Mouse (Mus musculus) spleen, adult 18-20 months (tissue): ENCODE data around the gene Alox8.

Experiments used
- DNase-seq, 2 experiments: peaks; one replicate each; pipeline ENCODE4 v3.0.0; 2022; ENCODE audit warnings: mixed read lengths in 2 of 2

The Alox8 gene

GRCm38 (mm10) chr11:69178525-69178924 is 19.1 kb downstream of the Alox8 start:
- DNase-seq = no peak

DNA sequence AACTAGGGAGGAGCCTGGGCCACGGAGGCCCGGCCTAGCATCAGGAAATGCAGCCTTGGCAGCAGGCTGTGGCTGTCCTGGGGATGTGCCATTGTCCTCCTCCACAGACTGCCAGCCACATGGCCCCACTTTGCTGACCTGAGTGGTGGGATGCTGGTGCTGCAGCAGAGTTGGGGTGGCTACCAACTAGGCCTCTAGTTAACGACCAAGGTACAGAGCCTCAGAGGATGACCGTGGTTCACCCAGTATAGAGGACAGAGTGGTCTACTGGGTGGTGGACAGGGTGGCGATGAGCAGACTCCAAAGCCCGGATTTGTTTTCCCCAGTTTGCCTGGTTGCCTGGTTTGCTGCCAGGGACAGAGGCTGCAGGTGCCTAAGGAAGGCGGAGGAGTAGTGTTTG is 22.9 kb downstream of the Alox8 start:
- no peak for DNase-seq

DNA sequence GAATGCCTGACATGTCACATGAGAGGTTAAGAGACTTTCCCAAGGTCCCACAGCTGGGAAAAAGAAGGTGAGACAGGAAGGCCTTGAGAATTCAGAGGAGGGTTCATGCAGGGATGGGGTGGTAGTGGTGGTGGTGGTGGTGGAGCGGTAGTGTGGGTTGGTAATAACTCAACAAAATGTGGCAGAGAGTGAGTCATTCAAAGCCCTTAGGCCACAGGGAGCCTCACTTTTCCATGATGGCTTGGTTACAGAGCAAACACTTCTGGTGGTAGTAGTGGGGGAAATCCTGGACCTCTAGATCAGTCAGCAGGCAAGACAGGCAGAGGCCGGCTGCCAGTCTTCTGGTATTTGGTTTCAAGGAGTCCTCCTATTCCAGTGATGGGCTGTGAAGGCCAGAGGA is 25.0 kb downstream of the Alox8 start:
- no peak for DNase-seq

GRCm38 (mm10) chr11:69171626-69172025 is 26.0 kb downstream of the Alox8 start:
- DNase-seq = peak in 1 of 2 experiments; percentile 34

DNA sequence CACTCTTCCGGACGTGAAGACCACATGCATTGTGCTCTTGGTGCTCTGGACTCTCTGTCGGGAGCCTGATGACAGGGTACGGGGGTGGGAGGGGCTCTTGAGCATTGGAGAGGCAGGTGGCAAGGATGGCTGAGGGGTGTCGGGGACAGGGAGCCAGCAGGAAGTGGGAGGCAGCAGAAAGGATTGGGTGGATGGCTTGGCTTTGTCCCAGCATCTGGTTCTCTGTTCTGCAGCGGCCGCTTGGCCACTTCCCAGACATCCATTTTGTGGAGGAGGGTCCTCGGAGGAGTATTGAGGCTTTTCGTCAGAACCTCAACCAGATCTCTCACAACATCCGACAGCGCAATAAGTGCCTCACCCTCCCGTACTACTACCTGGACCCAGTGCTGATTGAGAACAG is 28.3 kb downstream of the Alox8 start:
- no peak for DNase-seq

- DNase-seq = no peak
These were observed 40.8 kb downstream of the Alox8 start, which contains the start of gene Alox12b for GRCm38 (mm10) chr11:69156800-69157199. Gene Alox12b, plus strand, starts transcription at chr11:69156989.

DNA sequence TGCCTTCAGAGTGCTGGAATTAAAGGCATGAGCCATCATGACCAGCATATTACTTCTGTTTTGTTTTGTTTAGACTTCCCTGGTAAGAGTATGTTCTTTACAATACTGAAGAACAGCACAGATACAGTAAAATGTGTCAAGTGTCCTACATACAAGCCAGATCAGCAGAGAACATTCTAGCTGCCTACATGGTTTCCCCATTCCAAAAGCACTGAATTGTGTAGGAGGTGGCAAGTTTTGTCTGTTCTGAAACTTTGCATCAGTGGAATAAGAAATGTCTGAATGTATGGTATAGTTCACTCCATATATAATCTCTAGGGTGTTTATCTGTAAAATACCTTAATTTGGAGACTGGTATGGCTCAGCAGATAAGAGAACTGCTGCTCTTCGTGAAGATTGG is 42.3 kb downstream of the Alox8 start:
- DNase-seq = no peak

DNA sequence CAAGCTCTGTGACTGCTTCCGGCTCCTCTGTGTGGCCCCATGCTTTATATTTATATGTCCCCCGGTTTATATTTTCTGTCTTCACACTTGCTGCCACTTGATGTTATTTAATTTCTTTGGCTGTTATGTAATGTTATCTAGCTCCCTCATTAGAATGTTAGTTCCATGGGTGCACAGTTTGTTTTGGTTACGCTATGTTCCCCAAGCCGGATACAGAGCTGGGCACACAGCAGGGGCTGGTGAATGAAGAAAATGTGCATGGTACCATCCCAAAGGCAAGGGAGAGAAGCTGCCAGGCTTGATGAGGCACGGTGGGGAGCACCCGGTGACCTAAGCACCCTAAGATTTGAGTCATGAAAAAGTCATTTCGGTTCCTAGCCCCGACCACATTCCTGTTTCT is 43.8 kb downstream of the Alox8 start:
- DNase-seq = no peak

DNA sequence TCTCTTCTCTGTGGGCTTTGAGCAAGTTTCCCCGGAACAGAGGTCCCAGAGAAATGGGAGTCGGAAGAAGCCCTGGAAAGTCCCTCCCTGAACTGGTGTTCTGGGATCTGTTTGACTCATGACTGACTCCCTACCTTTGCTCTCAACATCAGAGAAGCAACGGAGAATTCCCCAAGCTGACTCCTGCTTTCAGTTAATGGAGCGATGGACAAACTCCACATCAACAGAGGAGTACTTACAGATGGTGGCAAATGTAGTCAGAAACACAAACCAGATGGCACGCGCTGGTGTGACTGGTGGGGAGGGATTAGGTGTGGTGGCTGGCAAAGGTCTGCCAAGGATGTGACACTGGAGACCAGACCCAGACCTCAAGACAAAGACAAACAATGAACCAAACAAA is 46.6 kb downstream of the Alox8 start:
- DNase-seq = no peak

- peak; percentile 25 to 68 for DNase-seq
These were observed 47.2 kb downstream of the Alox8 start for GRCm38 (mm10) chr11:69150444-69150843.

- DNase-seq = no peak
These were observed 47.9 kb downstream of the Alox8 start for GRCm38 (mm10) chr11:69149728-69150127.

DNA sequence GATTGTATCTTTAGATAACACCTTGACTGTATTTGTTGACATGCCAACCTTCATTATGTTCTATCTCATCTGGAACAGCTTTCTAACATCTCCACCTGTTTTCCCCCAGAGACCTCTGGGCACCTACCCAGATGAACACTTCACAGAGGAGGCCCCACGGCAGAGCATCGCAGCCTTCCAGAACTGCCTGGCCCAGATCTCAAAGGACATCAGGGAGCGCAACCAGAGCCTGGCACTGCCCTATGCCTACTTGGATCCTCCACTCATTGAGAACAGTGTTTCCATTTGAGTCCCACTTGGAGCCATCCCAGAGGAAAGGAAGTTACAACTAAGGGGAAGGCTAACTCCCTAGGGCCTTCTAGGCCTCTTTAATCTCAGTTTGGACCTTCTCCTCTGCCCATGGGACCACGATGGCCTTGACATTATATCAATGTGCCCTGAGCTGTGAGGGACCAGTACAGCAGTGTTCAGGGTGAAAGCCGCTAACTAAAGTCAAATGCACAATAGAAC is 49.1 kb downstream of the Alox8 start:
- DNase-seq = no peak

DNA sequence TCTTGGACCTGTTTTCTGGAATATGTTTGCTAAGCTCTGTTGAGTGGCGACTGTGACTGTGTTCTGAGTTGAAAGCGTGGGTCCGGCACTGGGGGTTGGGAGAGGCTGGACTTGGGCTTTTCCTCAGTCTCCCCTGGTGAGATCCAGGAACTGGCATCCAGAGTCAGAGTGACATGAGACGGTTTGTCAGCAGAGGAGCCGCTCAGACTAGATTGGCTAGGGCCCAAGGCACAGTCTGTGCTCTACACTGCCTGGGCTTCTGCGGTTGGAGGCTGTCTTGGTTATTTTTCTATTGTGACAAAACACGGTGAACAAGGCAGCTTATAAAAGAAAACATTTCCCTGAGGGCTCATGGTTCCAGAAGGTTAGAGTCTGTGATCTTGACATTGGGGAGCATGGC is 50.1 kb downstream of the Alox8 start:
- DNase-seq = no peak

GRCm38 (mm10) chr11:69135361-69135760 is 62.3 kb downstream of the Alox8 start:
- no peak for DNase-seq

- no peak for DNase-seq
These were observed 63.0 kb downstream of the Alox8 start for GRCm38 (mm10) chr11:69134622-69134968.
